Mouse (Mus musculus): ENCODE measurements around the gene Hmcn1. TPM values are rescaled to one million over a fixed set of nuclear protein-coding genes. Genes with fewer than 3 reads are reported as not detected.

Hmcn1 gene
- polyA plus RNA-seq, 1 experiment from 2014 or later = 3.4 TPM

GRCm38 (mm10) chr1:150920276-150920675 is 73.0 kb downstream of the Hmcn1 start:
- Histone ChIP-seq H3K36me3 (no peaks in the 10 kb centered on the region), H3K4me2 (replicated peaks) (no peak overlapping the region), H3K4me1 (replicated peaks) (no peaks in the 10 kb centered on the region), H3K4me3 (replicated peaks) (no peak overlapping the region), H3K9ac (no peak overlapping the region), H3K9me3 (no peaks in the 10 kb centered on the region), H3K27me3 (replicated peaks) (no peaks in the 10 kb centered on the region), H3K27ac (no peak overlapping the region)
- ATAC-seq = no peak
- 44% methylated on average over 6 of the region's 6 CpGs for WGBS

DNA sequence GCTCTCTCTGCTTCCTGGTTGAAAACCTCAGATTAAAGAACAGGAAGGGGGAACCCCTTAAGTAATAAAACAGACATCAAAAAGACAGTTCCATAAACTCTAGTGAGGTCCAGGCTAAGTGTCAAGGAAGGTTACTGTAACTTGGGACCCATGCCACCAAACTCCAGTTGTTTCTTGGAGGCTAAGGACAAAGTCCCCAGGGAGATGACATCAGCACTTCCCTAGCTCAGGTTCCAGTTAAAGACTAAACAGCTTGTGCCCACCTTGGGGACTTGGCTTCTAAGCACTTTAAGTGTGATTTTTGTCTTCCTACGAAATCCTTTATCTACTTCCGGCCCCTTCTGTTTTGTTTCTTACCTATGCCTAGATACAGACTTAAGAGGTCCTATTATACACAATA is 78.3 kb downstream of the Hmcn1 start:
- Histone ChIP-seq H3K4me2 (replicated peaks) (no peak overlapping the region), H3K4me3 (replicated peaks) (no peak overlapping the region), H3K27ac (no peak overlapping the region), H3K9me3 (no peaks in the 10 kb centered on the region), H3K9ac (no peak overlapping the region), H3K27me3 (replicated peaks) (no peaks in the 10 kb centered on the region), H3K36me3 (no peaks in the 10 kb centered on the region), H3K4me1 (replicated peaks) (no peaks in the 10 kb centered on the region)
- no peak; the same call in 1 of the 2 replicates for ATAC-seq
- WGBS = 66% methylated on average over 2 of the region's 2 CpGs

GRCm38 (mm10) chr1:150913586-150914136 is 79.6 kb downstream of the Hmcn1 start:
- H3K9ac ChIP-seq = no peak overlapping the region
- H3K36me3 ChIP-seq = no peaks in the 10 kb centered on the region
- 83% methylated on average over 5 of the region's 5 CpGs for WGBS
- no peak for ATAC-seq
- no peak overlapping the region for H3K4me2 ChIP-seq (replicated peaks)
- H3K27ac ChIP-seq = no peak overlapping the region
- no peaks in the 10 kb centered on the region for H3K27me3 ChIP-seq (replicated peaks)
- H3K4me1 ChIP-seq (replicated peaks) = no peaks in the 10 kb centered on the region
- no peaks in the 10 kb centered on the region for H3K9me3 ChIP-seq
- H3K4me3 ChIP-seq (replicated peaks) = no peak overlapping the region

- H3K36me3 ChIP-seq = no peaks in the 10 kb centered on the region
- 72% methylated on average over 2 of the region's 2 CpGs for WGBS
Measured at GRCm38 (mm10) chr1:150909642-150910041, 83.6 kb downstream of the Hmcn1 start.

GRCm38 (mm10) chr1:150893677-150894188 is 99.5 kb downstream of the Hmcn1 start:
- H3K36me3 ChIP-seq = no peaks in the 10 kb centered on the region
- no peaks in the 10 kb centered on the region for H3K9me3 ChIP-seq
- no peaks in the 10 kb centered on the region for H3K4me1 ChIP-seq (replicated peaks)
- H3K4me3 ChIP-seq (replicated peaks) = no peak overlapping the region
- H3K9ac ChIP-seq = no peak overlapping the region
- H3K27me3 ChIP-seq (replicated peaks) = no peaks in the 10 kb centered on the region
- no peak overlapping the region for H3K27ac ChIP-seq
- no peak for ATAC-seq
- 41% methylated on average over 5 of the region's 5 CpGs for WGBS
- H3K4me2 ChIP-seq (replicated peaks) = no peak overlapping the region

More at GRCm38 (mm10) chr1:150909642-150910041, 83.6 kb downstream of the Hmcn1 start:
- Histone ChIP-seq H3K4me1 (replicated peaks) (no peaks in the 10 kb centered on the region), H3K9ac (no peak overlapping the region), H3K4me2 (replicated peaks) (no peak overlapping the region), H3K9me3 (no peaks in the 10 kb centered on the region), H3K4me3 (replicated peaks) (no peak overlapping the region), H3K27ac (no peak overlapping the region), H3K27me3 (replicated peaks) (no peaks in the 10 kb centered on the region)
- no peak for ATAC-seq

- H3K27me3 ChIP-seq (replicated peaks) = no peaks in the 10 kb centered on the region
- no peak for ATAC-seq
- H3K9ac ChIP-seq = no peak overlapping the region
- no peak overlapping the region for H3K4me3 ChIP-seq (replicated peaks)
- H3K9me3 ChIP-seq = no peaks in the 10 kb centered on the region
- no peaks in the 10 kb centered on the region for H3K4me1 ChIP-seq (replicated peaks)
- no peaks in the 10 kb centered on the region for H3K36me3 ChIP-seq
- WGBS = 71% methylated on average over 4 of the region's 4 CpGs
- no peak overlapping the region for H3K4me2 ChIP-seq (replicated peaks)
- H3K27ac ChIP-seq = no peak overlapping the region
Measured at GRCm38 (mm10) chr1:150890017-150890416, 103.2 kb downstream of the Hmcn1 start.

DNA sequence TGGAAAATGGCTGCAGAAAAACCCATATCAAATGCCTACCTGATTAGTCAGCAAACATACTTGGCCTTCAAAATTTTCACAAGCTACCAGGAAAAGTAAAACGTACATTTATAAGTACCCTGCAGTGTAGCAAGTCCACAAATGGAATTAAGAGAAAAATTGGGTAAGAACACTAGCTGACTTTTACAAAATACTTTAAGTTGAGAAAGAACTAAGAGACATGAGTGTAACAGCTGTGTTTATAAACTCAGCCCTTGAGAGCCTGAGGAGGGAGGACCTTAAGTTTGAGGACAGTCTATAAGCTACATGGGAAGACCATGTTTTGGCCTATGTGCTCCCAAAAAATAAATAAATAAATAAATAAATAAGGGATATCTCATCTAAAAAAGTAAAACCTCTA is 107.0 kb downstream of the Hmcn1 start:
- 57% methylated on average over 1 of the region's 1 CpGs for WGBS
- Histone ChIP-seq H3K4me1 (replicated peaks) (no peaks in the 10 kb centered on the region), H3K36me3 (no peaks in the 10 kb centered on the region), H3K9ac (no peak overlapping the region), H3K4me2 (replicated peaks) (no peak overlapping the region), H3K27ac (no peak overlapping the region), H3K27me3 (replicated peaks) (no peaks in the 10 kb centered on the region), H3K4me3 (replicated peaks) (no peak overlapping the region), H3K9me3 (no peaks in the 10 kb centered on the region)
- ATAC-seq = no peak

DNA sequence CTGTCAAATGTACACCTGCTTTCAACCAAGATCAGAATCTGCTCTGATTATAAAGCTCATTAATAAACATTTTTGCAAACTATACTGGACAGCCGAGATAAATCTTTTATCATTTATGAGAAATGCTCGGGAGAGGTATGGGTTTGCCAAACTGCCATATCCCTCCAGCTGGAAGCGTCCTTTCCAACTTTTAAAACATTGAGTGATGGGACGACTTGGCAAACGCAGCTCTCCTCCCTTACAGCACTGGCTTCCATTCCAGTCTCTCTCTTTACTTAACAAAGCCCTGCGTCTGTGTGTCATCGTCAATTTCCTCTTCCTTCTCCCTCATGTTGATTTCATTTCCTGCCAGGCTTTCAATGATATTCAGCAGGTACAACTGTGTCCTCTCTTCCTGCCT is 114.8 kb downstream of the Hmcn1 start:
- no peak for ATAC-seq
- no peak overlapping the region for H3K4me2 ChIP-seq (replicated peaks)
- WGBS = 34% methylated on average over 7 of the region's 7 CpGs

DNA sequence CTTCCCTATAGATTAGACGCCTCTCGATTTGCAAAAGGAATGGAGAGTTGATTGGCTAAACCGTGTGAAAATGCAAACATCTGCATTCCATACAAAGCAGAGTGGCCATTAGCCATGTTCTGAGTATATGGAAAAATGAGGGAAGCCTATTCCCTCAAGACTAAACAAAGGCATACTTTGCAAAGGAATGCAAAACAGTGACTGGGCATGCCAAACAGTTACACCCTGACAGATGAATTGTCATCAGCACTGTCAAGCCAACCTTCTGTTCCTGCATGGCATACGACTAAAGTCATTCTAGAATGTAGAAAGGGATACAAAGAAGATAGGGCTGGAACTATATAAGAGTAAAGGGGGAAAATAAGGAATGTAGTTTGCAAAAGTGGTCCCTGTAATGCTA is 115.3 kb downstream of the Hmcn1 start:
- WGBS = 50% methylated on average over 4 of the region's 4 CpGs
- Histone ChIP-seq H3K9ac (no peak overlapping the region), H3K4me2 (replicated peaks) (no peak overlapping the region), H3K4me3 (replicated peaks) (no peak overlapping the region), H3K9me3 (no peaks in the 10 kb centered on the region), H3K27ac (no peak overlapping the region), H3K27me3 (replicated peaks) (no peaks in the 10 kb centered on the region), H3K36me3 (no peaks in the 10 kb centered on the region), H3K4me1 (replicated peaks) (0 out of 2 replicates have a peak, but pooled peaks cover 2% of the 10 kb centered on the region)
- no peak for ATAC-seq

More for the DNA sequence above, 114.8 kb downstream of the Hmcn1 start:
- Histone ChIP-seq H3K27me3 (replicated peaks) (no peaks in the 10 kb centered on the region), H3K4me1 (replicated peaks) (0 out of 2 replicates have a peak, but pooled peaks cover 2% of the 10 kb centered on the region), H3K9me3 (no peaks in the 10 kb centered on the region), H3K27ac (no peak overlapping the region), H3K36me3 (no peaks in the 10 kb centered on the region), H3K9ac (no peak overlapping the region), H3K4me3 (replicated peaks) (no peak overlapping the region)

DNA sequence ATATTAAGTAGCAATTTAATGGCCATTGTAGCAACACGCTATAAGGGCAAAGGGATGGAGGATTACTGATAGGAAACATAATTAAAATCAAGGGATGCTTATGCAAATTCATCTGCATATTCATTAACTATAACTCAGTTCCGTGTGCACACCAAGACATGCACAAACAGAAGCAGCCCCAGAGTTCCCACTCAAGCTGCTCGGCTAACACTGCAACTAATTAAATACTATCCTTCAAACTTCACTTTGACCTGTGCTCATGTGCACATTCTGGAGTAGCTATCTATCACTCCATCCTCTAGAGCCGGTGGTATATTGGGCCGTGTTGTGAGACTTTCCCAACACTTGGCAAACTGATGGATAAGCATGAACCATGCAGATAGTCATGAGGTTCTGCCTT is 119.2 kb downstream of the Hmcn1 start:
- Histone ChIP-seq H3K27ac (no peak overlapping the region), H3K9me3 (no peaks in the 10 kb centered on the region), H3K4me1 (replicated peaks) (0 out of 2 replicates have a peak, but pooled peaks cover 2% of the 10 kb centered on the region), H3K4me3 (replicated peaks) (no peak overlapping the region), H3K4me2 (replicated peaks) (no peak overlapping the region), H3K9ac (no peak overlapping the region), H3K36me3 (no peaks in the 10 kb centered on the region), H3K27me3 (replicated peaks) (no peaks in the 10 kb centered on the region)
- WGBS = 90% methylated on average over 5 of the region's 5 CpGs
- no peak for ATAC-seq

- Histone ChIP-seq H3K27me3 (replicated peaks) (no peaks in the 10 kb centered on the region), H3K36me3 (no peaks in the 10 kb centered on the region), H3K4me1 (replicated peaks) (0 out of 2 replicates have a peak, but pooled peaks cover 2% of the 10 kb centered on the region), H3K9ac (no peak overlapping the region), H3K9me3 (no peaks in the 10 kb centered on the region), H3K27ac (no peak overlapping the region), H3K4me2 (replicated peaks) (no peak overlapping the region), H3K4me3 (replicated peaks) (no peak overlapping the region)
- 43% methylated on average over 6 of the region's 6 CpGs for WGBS
- no peak; the same call in 1 of the 2 replicates for ATAC-seq
Measured at GRCm38 (mm10) chr1:150873231-150873630, 120.0 kb downstream of the Hmcn1 start.

GRCm38 (mm10) chr1:150872105-150872504 is 121.1 kb downstream of the Hmcn1 start:
- H3K4me1 ChIP-seq (replicated peaks) = 0 out of 2 replicates have a peak, but pooled peaks cover 2% of the 10 kb centered on the region
- no peak overlapping the region for H3K27ac ChIP-seq
- ATAC-seq = no peak
- no peak overlapping the region for H3K4me2 ChIP-seq (replicated peaks)
- 57% methylated on average over 3 of the region's 3 CpGs for WGBS
- H3K27me3 ChIP-seq (replicated peaks) = no peaks in the 10 kb centered on the region
- H3K36me3 ChIP-seq = no peaks in the 10 kb centered on the region
- H3K9ac ChIP-seq = no peak overlapping the region
- no peaks in the 10 kb centered on the region for H3K9me3 ChIP-seq
- H3K4me3 ChIP-seq (replicated peaks) = no peak overlapping the region

- Histone ChIP-seq H3K9ac (no peak overlapping the region), H3K4me1 (replicated peaks) (no peaks in the 10 kb centered on the region), H3K27ac (no peak overlapping the region), H3K36me3 (no peaks in the 10 kb centered on the region), H3K4me2 (replicated peaks) (no peak overlapping the region), H3K9me3 (no peaks in the 10 kb centered on the region), H3K4me3 (replicated peaks) (no peak overlapping the region), H3K27me3 (replicated peaks) (no peaks in the 10 kb centered on the region)
- no peak for ATAC-seq
Measured at GRCm38 (mm10) chr1:150869189-150869588, 124.0 kb downstream of the Hmcn1 start.
